Mouse (Mus musculus) limb, embryonic 10.5 days (tissue): ENCODE data around the gene Rnls. TPM values are rescaled to one million over a fixed set of nuclear protein-coding genes. Genes with fewer than 3 reads are reported as not detected.

Source experiments
- DNase-seq: peaks from one replicate; pipeline ENCODE4 v3.0.0-alpha.2; 2017; ENCODE audit warnings: low spot score
- H3K27ac ChIP-seq: fragments of 300-500 bp; sonication (generic); 2 replicates; pipeline ENCODE4 v1.5.1; 2016; ENCODE audit warnings: mild to moderate bottlenecking
- H3K27me3 ChIP-seq: fragments of 300-500 bp; sonication (generic); 2 replicates; pipeline ENCODE4 v1.6.1; 2016; ENCODE audit warnings: low read depth, mild to moderate bottlenecking; ENCODE audit not compliant: poor library complexity, severe bottlenecking
- H3K36me3 ChIP-seq: fragments of 300-500 bp; sonication (generic); 2 replicates; pipeline ENCODE4 v1.6.1; 2016; ENCODE audit warnings: mild to moderate bottlenecking, moderate library complexity
- H3K4me1 ChIP-seq: fragments of 300-500 bp; sonication (generic); 2 replicates; pipeline ENCODE4 v1.6.1; 2016
- H3K4me3 ChIP-seq: fragments of 300-500 bp; sonication (generic); 2 replicates; pipeline ENCODE4 v1.5.1; 2016; ENCODE audit warnings: mild to moderate bottlenecking, moderate library complexity
- H3K9me3 ChIP-seq: fragments of 300-500 bp; sonication (generic); replicated peaks from 2 replicates; pipeline ENCODE4 v1.6.1; 2016; ENCODE audit warnings: mild to moderate bottlenecking
- WGBS: fragments of 180-500 bp; shearing (Covaris S2); methylation state at CpG from one replicate; pipeline ENCODE4 v1.1.7; 2016; 5-methylcytosine and 5-hydroxymethylcytosine counted together
- polyA plus RNA-seq: library from polyadenylated mRNA; unstranded; fragments of >200 nt; fragmentation: Nextera tagmentation; extraction: Ambion mirVana; gene quantifications from 2 replicates; pipeline ENCODE4 v1.2.1, GENCODE M21; 2016

The Rnls gene
- polyA plus RNA-seq, 1 experiment from 2014 or later = 4.9 TPM

DNA sequence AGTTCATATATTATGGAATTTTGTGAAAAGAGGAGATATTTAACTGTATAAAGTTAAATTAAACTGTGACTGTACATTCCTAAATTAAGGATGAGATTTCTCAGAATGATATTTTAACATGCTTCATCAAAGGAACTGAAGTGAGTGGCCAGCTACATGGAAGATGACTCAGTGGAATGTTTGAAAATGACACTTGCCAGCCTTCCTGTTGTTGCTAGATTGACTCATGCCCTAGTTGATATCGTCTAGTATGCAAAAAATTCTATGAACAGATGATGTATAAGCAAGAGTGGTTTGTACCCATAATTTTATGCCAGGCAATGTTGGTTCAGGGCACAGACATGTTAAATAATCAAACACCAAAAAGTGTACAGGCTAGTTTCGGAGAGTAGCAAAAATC lies 232.2 kb downstream of the Rnls start:
- Histone ChIP-seq H3K4me1 (no peaks in the 10 kb centered on the region), H3K36me3 (no peaks in the 10 kb centered on the region)
- WGBS = 79% methylated on average over 2 of the region's 2 CpGs

DNA sequence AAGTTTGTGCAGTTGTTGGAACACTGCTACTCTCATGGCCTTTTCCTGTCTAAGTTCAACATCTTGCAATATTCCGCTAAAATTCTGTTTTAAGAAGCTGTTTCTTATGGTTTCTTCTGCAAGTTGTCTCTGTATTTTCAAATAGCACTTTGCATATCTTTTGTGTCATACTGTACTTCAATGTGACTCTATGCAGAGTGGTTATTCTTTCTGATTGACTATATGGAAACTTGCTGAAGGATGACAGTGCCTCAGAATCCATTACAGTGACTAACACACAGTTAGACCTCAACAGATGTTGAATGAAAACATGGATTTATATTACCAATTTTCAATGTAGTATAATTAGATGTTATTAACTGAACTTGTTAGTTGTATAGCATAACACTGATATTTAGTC lies 232.9 kb downstream of the Rnls start:
- Histone ChIP-seq H3K27me3 (no peaks in the 10 kb centered on the region), H3K4me3 (no peak overlapping the region), H3K27ac (no peak overlapping the region), H3K9me3 (no peaks in the 10 kb centered on the region), H3K36me3 (no peaks in the 10 kb centered on the region), H3K4me1 (no peaks in the 10 kb centered on the region)
- no peak for DNase-seq
- 82% methylated on average over 1 of the region's 1 CpGs for WGBS

More for the DNA sequence above, 232.2 kb downstream of the Rnls start:
- H3K9me3 ChIP-seq = no peaks in the 10 kb centered on the region
- no peaks in the 10 kb centered on the region for H3K27me3 ChIP-seq
- no peak for DNase-seq
- no peak overlapping the region for H3K27ac ChIP-seq
- no peak overlapping the region for H3K4me3 ChIP-seq

DNA sequence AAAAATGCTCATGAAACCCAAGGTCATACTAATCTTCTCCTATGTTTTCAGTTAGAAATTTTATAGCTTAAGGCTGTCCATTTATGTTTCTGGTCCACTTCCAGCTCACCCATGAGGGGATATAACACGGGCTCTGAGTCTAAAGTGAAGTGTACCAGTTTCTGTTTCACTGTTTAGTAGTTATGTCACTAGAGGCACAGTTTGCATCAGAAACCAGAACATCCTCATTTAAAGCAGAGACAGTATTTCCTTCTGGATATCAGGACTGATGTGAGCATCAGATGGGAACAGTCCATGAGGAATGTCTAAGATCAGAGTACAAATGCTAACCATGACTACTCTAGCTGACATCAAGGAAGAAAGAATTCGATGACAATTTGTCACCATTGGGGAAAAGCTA lies 233.9 kb downstream of the Rnls start:
- Histone ChIP-seq H3K36me3 (no peaks in the 10 kb centered on the region), H3K27me3 (no peaks in the 10 kb centered on the region), H3K4me3 (no peak overlapping the region), H3K27ac (no peak overlapping the region), H3K4me1 (no peaks in the 10 kb centered on the region), H3K9me3 (no peaks in the 10 kb centered on the region)
- 90% methylated on average over 2 of the region's 2 CpGs for WGBS
- DNase-seq = no peak

DNA sequence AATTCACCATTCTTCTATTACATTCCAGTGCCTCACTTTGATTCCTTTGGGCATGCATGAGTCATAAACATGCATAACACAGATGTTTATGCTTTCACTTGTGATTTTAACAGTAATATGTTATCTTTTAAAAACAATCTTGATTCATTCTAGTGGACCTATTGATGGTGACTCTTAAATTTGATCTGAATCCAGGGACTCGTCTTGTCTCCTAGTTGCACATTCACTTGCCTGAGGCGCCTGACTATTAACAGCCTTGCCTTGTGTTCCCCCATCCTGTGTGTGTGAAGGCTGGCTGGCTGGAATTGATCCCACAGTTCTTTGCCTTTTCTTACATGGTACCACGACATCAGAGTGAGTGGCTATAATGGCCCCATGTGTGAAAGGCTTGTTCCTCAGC lies 243.7 kb downstream of the Rnls start:
- Histone ChIP-seq H3K4me3 (no peak overlapping the region), H3K4me1 (no peaks in the 10 kb centered on the region), H3K27me3 (no peaks in the 10 kb centered on the region), H3K27ac (no peak overlapping the region), H3K9me3 (no peaks in the 10 kb centered on the region), H3K36me3 (no peaks in the 10 kb centered on the region)
- no peak for DNase-seq
- WGBS = 86% methylated on average over 3 of the region's 3 CpGs

DNA sequence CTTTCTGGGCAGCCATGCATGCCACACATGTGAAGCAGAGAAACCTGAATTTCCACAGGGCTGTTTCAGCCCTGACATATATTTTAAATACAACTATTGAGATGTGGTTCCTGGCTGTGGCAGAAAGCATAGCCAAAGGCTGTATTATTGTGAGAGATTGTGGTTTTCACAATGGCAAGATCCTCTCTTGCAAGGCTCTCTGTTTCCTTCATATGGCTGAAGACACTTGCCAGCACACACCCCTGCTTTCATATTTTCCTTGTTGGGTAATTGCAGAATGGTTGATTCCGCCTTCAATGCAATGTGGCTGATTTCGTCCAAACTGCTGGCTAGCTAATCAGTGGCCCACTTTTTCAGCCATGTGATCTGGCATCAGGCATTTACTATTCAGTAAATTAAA lies 248.9 kb downstream of the Rnls start:
- Histone ChIP-seq H3K4me1 (no peaks in the 10 kb centered on the region), H3K9me3 (no peaks in the 10 kb centered on the region), H3K27me3 (no peaks in the 10 kb centered on the region), H3K27ac (no peak overlapping the region), H3K36me3 (no peaks in the 10 kb centered on the region), H3K4me3 (no peak overlapping the region)
- 92% methylated on average over 2 of the region's 2 CpGs for WGBS
- DNase-seq = no peak

DNA sequence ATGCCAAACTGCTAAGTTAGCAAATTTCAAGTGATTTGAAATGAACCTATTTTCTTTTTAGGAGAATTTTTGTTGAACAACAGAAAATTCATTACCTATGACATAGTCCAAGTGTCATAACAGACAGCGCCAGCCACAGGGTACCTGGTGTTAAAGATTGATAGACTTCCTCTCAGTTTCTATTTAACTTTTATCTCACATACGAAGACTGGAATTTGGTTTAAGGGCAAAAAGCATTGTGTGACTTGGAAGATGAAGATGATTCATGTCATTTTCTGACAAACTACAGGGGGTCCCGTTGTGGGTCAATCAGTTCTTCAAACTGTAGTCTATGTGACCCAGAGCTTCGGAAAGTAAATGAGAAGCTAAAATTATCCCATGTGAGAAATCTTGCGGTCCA lies 254.8 kb downstream of the Rnls start:
- no peak for DNase-seq
- H3K4me3 ChIP-seq = no peak overlapping the region
- 91% methylated on average over 5 of the region's 5 CpGs for WGBS

DNA sequence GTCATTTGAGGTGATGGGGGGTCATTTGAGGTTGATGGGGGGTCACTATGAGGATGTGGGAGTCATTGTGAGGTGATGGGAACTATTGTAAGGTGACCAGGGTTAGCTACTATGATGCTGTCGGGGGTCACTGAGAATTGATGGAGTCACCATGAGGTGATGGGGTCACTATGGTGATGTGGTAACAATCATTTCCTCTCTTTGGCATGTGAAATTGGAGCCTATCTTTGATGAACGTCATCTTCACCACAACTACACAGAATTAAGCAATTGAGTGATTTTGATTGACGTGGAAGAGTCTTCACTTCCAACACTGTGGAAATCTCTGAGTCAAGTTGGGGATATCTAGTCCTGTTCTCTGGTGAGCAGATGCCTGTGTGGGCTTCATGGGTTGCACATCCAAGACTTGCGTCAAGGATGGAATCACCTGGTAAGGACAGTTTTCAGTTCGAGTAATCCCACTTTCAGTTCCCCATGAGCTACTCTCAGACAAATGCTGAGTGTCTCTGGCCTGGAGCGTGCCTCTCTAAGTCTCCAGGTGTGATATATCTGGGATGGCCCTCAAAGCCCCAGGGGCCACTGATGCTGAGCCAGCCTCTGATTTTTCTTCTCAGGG lies 269.4 kb downstream of the Rnls start:
- no peak for DNase-seq
- no peaks in the 10 kb centered on the region for H3K36me3 ChIP-seq
- H3K9me3 ChIP-seq = no peaks in the 10 kb centered on the region
- H3K4me1 ChIP-seq = no peaks in the 10 kb centered on the region
- no peak overlapping the region for H3K27ac ChIP-seq
- 91% methylated on average over 6 of the region's 6 CpGs for WGBS
- no peak overlapping the region for H3K4me3 ChIP-seq
- H3K27me3 ChIP-seq = no peaks in the 10 kb centered on the region

More for the DNA sequence above, 254.8 kb downstream of the Rnls start:
- H3K27ac ChIP-seq = no peak overlapping the region
- H3K27me3 ChIP-seq = no peaks in the 10 kb centered on the region
- H3K4me1 ChIP-seq = no peaks in the 10 kb centered on the region
- no peaks in the 10 kb centered on the region for H3K36me3 ChIP-seq
- H3K9me3 ChIP-seq = no peaks in the 10 kb centered on the region

DNA sequence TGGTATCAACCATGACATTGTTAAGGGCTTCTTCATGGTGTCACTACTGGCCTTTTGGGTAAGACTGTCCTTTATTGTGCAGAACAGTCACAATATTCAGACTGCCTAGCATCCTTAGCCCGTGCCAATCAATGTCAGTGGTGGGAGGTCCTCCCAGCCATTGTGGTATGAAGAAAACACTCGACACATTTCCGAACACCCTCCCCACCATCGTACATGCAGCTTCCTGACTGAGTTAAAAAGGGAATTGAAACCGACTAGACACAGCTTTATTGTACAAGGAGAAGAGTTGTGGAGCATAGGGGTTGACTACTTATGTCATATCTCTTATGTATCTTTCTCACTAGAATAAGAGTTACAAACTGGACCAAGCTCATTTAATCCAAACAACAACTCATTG lies 272.1 kb downstream of the Rnls start:
- no peak overlapping the region for H3K27ac ChIP-seq
- H3K9me3 ChIP-seq = no peaks in the 10 kb centered on the region
- DNase-seq = no peak
- H3K36me3 ChIP-seq = no peaks in the 10 kb centered on the region
- H3K27me3 ChIP-seq = no peaks in the 10 kb centered on the region
- H3K4me1 ChIP-seq = no peaks in the 10 kb centered on the region
- WGBS = 89% methylated on average over 5 of the region's 5 CpGs
- H3K4me3 ChIP-seq = no peak overlapping the region

DNA sequence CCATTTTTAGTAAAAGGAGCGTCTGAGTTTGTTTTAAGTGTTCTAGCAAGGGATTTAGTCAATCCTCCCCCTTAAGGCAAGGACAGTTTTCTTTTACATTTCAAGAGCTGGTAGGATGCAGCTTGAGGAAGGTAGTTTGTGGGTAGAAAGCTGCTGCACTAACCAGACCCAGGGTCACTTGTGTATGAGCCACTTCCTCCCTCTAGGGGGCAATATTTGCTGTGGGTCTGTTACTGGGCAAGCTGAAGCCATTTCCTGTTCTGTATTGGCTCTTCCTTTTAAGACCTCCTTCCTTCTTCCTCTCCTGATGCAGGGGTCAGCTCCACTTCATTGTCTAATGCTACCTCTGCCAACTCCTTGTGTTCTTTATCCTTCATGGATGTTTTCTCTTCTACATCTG lies 273.2 kb downstream of the Rnls start:
- no peak for DNase-seq
- Histone ChIP-seq H3K9me3 (no peaks in the 10 kb centered on the region), H3K27ac (no peak overlapping the region), H3K27me3 (no peaks in the 10 kb centered on the region), H3K36me3 (no peaks in the 10 kb centered on the region), H3K4me1 (no peaks in the 10 kb centered on the region), H3K4me3 (no peak overlapping the region)
- WGBS = 85% methylated on average over 1 of the region's 1 CpGs

DNA sequence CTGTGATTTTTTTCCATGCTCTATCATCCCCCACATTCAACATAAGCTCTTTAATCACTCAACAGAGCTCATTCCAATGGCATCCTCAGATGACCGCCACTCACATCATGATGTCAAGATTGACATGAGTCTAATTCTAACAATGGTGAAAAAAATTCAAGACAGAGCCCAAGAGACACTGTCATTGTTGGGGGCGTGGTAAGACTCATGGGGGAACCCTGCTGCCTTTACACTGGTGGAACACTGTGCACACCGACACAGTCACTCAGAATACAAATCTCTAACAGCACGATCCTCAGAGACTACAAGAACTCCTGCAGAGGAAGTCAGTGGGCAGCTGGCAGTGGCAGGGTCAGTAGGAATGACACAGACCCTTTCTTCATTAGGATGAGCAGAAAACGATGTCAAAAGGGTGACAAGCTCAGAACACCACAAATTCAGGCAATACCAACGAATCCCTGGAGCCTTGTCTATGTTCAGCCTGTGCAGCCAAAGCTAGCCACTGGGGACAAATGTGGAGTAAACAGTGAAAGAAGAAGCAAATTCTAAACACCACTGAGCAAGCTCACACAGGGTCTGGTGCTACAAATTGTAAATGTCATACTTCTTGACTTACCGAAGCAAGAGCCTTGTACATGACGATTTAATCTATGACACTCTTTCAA lies 277.3 kb downstream of the Rnls start:
- WGBS = 87% methylated on average over 8 of the region's 8 CpGs
- no peak for DNase-seq
- Histone ChIP-seq H3K36me3 (no peaks in the 10 kb centered on the region), H3K27ac (no peak overlapping the region), H3K4me1 (peaks cover 18% of the 10 kb centered on the region), H3K9me3 (no peaks in the 10 kb centered on the region), H3K4me3 (no peak overlapping the region), H3K27me3 (no peaks in the 10 kb centered on the region)

DNA sequence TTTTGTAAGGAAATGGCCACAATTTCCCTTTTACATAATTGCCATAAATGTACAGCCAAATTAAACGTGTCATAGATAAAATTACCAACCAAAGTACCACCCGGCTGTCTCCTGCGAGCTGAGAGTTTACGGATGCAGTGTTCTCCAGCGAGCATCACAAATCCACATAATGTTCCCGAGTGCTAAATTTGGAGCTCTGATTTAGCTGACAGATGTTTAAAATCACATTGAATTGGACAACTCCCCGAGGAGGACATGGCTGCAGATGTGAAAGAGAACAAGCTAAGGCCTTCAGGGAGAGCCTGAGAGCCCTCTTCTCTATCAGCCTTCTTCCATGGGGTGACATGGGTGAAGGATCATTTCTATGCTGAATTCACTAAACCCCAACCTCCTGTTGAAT lies 278.3 kb downstream of the Rnls start:
- Histone ChIP-seq H3K36me3 (no peaks in the 10 kb centered on the region), H3K27ac (no peak overlapping the region), H3K9me3 (no peaks in the 10 kb centered on the region), H3K4me1 (peaks cover 19% of the 10 kb centered on the region), H3K4me3 (no peak overlapping the region), H3K27me3 (no peaks in the 10 kb centered on the region)
- no peak for DNase-seq
- WGBS = 88% methylated on average over 7 of the region's 7 CpGs

DNA sequence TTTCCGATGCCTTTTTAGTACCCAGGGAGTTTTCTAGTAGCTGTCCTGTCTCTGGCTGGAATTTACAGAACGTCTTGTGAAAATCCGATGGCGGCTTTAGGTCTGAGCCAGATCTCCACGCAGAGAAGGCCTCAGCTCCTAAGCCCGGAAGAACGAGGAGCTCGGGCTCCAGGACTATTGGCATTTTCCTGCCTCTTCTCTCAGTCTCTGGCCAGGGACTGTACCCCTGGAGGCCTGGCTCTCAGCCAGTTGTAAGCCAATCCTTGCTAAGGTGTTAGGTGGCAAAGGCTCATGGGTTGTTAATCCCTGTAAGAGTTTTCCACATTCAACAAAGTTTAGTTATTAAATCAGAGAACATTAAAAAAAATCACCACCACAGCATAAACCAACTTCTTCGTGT lies 281.7 kb downstream of the Rnls start:
- no peaks in the 10 kb centered on the region for H3K27me3 ChIP-seq
- WGBS = 87% methylated on average over 9 of the region's 9 CpGs
- H3K9me3 ChIP-seq = no peaks in the 10 kb centered on the region
- DNase-seq = no peak
- H3K36me3 ChIP-seq = no peaks in the 10 kb centered on the region
- H3K4me1 ChIP-seq = peaks cover 19% of the 10 kb centered on the region
- no peak overlapping the region for H3K4me3 ChIP-seq
- no peak overlapping the region; the same call in 1 of the 2 replicates for H3K27ac ChIP-seq

DNA sequence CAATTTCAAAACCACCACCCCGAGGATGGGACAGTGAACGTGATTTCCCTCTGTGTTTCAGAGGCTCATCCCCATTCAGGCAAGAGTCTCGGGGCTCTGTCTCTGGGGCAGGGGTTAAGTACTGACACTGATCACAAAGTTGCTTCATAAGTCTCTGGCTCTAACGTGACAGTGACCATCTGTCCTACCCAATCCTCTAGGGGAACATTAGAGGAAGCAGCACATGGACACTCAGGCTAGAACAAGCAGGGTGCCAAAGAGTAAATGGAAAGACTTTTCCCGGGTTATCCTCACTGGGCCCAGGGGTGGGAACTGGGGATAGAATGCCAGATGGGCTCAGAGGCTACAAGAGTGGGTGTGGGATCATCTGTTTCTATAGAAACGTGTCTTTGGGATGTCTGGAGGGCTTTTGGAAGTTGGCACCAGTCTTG lies 282.1 kb downstream of the Rnls start:
- no peak overlapping the region for H3K4me3 ChIP-seq
- DNase-seq = no peak

DNA sequence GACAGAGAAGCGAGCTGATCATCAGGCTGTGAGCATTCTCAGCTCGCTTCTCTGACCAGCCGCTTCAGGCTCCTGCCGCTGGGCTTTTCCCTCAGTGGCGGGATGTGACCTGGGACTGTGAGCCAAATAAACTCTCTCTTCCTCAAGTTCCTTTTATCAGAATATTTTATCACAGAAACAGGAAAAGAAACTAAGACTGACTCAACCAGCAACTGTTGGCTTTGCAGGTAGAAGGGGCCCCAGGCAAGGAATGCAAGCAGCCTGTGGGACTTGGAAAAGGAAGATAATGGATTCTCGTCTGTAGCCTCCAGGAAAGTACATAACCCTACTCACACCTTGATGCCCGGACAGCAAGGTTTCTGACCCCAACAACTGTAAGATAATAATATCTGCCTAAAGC lies 283.0 kb downstream of the Rnls start:
- WGBS = 89% methylated on average over 7 of the region's 7 CpGs
- no peak for DNase-seq
- H3K9me3 ChIP-seq = no peaks in the 10 kb centered on the region
- no peak overlapping the region for H3K4me3 ChIP-seq
- H3K36me3 ChIP-seq = no peaks in the 10 kb centered on the region
- peaks cover 19% of the 10 kb centered on the region for H3K4me1 ChIP-seq
- H3K27me3 ChIP-seq = no peaks in the 10 kb centered on the region
- no peak overlapping the region for H3K27ac ChIP-seq

More for the DNA sequence above, 282.1 kb downstream of the Rnls start:
- Histone ChIP-seq H3K9me3 (no peaks in the 10 kb centered on the region), H3K27ac (no peak overlapping the region), H3K36me3 (no peaks in the 10 kb centered on the region), H3K4me1 (peaks cover 19% of the 10 kb centered on the region), H3K27me3 (no peaks in the 10 kb centered on the region)
- 62% methylated on average over 6 of the region's 6 CpGs for WGBS
